Mouse (Mus musculus): ENCODE measurements around the gene Nrgn.

The Nrgn gene

DNA sequence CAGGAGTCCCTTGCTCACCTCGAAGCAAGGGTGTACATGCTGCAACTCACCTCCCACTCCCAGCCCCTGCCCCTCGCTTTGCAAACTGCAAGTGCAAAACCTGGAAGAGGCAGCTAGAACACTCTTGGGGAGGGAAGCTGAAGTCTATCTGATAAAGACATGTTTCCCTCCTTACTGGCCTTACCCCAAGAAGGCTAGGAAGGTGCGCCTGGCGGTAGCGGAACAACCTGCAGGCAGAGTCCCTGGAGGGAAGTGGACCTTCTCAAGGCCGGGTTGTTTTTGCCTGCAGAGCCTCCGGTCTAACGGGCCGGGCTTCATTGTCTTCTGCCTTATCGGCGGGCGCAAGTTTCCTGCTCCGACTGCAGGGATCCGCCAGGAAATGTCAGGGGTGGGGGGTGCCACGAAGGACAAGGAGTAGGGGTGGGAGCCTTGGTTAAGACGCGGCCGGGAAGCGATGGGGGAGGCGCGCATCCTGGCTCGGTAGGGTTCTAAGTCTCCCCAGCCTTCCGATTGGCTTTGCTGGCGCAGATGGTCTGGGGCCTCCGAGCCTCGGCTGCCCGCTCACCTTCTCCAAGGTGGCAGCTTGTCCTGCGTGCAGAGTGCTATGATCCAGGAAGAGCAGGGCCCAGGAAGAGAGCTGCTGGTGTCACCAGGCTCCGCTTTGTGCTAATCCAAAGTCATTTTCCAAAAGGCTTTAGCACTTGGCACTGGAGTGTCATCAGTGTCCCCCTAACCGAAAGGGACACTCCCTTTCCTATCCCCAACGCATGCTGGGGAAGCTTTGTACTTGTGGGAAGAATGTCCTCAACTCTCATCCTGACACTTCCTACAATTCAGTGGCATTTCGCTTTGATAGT is 22.4 kb downstream of the Nrgn start:
- DNase-seq (ENCODE audit: low spot score in 2 of 2), result no peak

DNA sequence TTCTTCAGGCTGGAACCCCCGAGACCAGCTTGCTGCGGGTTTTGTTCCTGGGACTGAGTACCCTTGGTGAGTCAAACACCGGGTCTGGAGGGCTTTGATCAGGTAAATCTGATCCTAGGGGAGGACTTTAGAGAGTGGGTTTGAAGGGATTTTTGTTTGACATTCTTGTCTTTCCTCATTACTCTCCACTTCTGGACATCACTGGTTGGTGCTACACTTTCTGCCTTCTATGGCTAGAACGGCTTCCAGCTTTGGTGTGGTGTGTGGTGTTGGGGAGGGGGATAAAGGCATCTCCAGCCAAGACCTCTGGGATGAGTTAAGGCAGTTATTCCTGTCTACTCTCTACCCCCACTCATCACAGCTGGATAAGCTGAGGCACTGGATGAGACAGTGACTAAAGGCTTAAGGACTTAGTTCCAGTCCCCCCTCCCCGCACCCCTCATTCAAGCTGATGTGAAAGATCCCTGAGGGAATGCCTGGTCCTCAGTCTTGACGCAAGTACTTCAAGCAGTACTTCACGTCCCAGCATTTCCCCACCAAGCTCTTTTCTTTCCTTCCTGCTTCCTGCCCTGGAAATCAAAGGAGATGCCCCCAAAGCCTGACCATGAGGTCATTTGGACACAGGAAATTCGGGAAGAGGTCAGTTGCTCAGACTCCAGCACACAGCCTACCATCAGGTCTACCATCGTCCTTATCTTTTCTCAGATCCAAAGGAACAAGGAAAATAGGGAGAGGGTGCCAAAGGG is 24.3 kb downstream of the Nrgn start:
- DNase-seq (ENCODE audit: low spot score in 2 of 2), result no peak

DNA sequence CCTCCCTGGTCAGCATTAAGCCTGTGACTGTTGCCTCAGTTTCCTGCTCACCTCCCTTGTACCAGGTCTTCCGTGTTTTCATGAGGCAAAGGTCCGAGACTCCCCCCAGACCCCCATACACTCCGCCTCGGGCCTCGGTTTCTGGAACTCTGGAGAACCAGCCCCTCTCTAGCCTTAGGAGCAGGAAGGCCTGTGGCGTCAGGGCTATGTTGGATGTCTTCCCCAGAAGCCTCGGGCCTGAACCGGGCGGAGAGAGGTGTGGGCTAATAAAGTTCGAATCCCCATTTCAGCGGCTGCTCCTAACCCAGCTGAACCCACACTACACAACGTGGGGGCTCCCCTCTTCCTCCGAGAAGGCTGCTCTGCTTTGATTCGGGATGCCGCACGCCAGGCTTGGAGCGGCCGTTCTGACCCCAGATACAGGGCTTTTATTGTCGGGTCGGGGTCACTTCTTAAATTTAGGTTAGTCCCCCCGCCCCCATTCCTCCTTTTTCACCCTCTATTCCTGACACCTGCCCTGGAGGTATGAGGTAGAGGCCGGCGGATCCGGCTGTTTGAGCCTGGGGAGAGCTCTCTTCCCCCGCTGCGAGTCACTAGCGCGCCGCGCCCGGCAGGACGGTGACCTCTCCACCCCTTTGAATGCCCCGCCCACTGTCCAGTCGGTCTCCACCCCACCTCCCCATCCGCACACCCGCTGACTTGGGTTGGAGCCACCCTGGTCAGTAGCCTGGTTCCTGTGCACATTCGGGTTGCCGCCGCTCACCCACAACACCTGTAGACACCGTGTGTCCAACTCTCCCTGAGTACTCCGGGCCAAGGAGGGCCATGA is 25.1 kb downstream of the Nrgn start, which contains the start of gene Esam:
TSS of gene Esam (plus strand) at position 683 of the 829 bp plus-strand sequence.
- DNase-seq (ENCODE audit: low spot score in 2 of 2), result no peak

DNA sequence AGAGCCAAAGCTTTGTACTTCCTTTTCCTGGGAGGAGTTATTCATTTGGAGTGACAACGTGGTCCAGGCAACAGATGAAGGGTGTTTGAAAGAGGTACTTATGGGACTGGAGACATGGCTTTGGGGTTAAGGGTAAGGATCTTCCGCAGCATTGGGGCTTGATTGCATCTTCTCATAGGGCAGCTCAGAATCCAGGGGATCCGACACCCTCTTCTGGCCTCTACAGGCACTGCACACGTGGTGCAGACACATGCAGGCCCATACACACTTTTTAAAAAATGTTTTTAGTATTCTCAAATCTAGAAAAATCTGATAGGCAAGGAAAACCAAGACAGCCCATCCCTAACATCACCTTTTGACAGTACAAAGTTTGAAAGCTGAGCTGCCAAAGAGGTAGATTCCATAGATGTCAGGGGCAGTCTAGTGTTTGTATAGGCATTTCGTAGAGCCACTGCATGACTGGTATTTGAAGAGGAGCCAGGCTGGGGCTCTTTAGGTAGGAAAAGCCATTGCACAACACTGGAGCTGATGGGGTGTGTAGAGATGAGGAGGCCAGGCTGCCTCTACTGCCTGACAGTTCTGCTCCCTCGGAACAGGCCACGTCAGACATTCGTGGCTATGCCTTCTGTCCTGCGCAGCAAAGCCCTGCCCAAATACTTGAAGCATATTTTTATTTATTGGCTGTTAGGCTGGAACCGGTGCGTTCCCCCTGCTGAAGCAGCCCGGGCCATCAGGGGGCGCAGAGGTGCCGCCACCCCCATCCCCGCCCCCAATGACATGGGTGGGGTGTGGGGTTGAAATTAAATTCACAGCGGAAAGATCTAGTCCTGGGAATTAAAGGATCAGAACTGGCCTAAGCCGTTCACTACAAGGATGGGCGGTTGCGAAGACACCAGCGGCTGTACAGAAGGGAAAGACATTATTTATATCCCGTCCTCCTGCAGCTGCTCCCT is 26.0 kb downstream of the Nrgn start:
- DNase-seq (ENCODE audit: low spot score in 2 of 2), result no peak

DNA sequence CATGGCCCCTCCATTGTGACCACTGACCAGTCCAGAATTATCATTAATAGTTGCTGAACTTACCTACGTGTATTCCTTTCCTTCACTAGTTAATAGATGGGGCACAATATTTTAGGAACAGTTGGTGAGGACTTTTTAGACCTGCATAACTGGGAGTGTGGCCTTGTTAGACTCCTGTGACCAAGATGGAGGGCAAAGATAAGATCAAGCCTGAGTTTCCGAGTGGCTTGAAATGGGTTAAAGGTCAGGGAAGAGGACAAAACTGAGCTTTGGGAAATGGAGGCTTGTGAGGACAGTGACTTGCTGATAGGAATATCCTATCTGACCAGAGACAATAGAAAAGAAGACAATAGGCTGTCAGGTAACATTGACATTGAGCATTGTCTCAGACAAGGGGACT is 27.2 kb downstream of the Nrgn start:
- DNase-seq (ENCODE audit: low spot score in 2 of 2), result no peak

DNA sequence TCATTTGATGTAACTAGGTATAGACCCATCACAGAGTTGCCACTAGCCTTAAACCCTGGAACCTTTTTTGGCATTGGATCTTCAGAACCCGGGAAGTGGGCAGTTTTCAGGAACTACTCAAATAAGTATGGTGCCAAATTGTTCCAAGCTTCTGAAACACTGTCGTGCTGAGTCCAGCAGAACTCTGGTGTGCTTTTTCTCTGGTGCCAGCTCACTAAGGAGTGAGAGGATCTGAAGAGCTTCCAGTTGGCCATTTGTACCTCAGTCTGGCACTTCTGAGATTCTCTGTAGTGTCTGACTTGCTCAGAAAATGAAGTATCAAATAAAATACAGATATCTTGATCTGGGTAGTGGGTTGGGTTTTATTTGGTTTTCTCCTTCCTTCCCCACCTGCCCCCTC is 32.7 kb downstream of the Nrgn start:
- DNase-seq (ENCODE audit: low spot score in 2 of 2), result no peak

DNA sequence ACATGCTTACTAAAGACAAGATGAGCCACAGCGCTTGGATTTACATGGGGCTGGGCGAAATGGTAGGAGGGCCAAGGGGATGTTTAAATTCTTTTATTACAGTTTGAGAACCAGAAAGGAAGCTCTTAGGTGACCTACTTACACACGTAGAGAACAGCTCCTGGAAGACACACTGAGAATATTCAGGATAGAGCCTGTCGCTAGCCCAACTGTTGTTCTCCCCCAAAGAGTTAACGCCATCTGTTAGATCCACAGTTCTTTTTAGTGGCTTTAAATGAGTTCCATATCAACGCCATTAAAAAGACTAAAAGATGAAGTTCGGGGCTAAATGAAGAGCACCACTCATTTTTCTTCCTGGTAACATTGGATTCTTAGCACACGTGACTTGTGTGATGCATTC is 33.7 kb downstream of the Nrgn start:
- DNase-seq (ENCODE audit: low spot score in 2 of 2), result no peak

DNA sequence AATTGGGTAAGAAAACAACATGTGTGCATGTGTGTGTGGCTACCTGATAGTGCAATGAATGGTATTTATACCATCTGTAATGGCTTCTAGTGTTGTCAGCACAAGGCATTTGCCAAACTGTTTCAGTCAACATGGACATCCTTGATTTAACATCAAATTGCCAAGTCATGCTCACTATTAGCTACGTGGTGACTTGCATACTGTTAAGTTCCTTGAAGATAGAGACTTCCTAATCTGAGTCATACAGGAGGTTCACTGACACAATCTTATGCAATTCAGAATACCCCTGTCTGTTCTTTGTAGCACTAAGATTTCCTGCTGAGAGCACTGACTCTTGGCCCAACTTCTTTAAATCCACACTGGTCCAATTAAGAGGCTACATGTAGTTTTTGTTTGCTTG is 35.2 kb downstream of the Nrgn start:
- no peak for DNase-seq (ENCODE audit: low spot score in 2 of 2)

DNA sequence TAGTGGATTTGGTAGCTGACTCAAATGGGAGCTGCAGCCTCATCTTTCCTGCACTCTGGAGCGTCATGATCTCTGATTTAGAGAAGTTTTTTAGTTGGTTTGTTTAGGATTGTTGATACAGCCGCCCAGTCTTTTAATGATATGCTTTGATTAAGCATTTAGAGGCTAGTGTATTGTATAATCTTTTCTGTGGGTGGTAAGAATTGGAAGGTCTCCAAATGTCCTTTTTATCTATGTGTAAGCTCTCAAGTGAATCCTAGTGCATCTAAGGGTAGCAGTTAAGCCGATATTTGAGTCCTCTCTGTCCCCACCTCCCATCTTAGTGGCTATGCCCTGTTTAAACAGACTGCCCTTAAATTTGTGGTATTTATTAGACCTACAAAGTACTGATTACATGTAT is 38.2 kb downstream of the Nrgn start:
- no peak for DNase-seq (ENCODE audit: low spot score in 2 of 2)

DNA sequence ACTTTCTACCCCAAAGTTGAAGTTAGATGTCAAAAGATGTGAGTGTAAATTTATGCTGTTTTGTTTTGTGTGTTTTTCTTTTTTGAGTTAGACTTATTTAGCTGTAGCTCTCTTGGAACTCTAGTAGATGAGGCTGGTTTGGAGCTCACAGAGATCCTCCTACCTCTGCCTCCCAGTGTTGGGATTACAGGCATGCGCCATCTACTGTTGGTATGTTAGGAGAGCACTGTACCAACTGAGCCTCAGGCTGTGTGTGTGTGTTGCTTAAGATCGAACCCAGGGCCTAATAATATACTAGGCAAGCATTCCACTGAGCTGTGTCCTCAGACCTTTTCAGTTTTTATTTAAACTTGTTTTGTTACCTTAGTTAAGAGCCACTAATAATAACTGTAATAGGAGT is 40.6 kb downstream of the Nrgn start:
- DNase-seq (ENCODE audit: low spot score in 2 of 2), result no peak

DNA sequence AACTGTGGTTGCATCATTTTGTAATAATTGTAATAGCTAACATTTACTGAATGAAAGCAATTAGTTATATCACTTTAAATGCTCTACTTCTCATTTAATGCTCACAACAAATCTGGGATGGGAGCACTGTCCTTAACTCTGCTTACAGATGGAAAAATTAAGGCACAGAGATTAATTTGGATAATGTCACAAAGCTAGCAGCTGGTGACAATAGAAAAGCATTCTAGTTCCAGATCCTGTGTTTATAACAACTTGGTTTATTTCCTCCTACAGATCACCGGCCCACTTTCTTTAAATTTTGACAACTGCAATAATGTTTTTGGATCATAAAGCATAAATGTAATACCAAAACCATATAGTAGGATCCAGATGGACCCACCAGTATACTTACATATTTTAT is 46.7 kb downstream of the Nrgn start:
- DNase-seq (ENCODE audit: low spot score in 2 of 2), result no peak

DNA sequence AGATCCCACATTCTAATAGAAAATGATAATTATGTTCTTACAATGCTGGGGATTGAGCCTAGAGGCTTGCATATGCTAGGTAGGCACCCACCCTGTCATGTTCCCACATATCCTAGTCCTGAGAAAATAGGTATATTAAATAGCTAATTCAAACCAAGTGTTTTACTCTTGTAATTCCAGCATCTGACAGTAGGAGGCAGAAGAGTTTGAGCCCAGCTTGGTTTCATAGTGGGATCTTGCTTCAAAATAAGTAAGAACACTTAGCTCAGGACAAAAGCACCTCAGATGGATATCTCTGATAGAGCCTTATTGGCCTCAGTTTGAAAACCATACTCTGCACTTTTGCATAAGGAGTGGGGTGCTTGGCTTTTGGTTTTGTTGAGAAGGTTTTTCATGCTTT is 48.4 kb downstream of the Nrgn start:
- no peak for DNase-seq (ENCODE audit: low spot score in 2 of 2)

DNA sequence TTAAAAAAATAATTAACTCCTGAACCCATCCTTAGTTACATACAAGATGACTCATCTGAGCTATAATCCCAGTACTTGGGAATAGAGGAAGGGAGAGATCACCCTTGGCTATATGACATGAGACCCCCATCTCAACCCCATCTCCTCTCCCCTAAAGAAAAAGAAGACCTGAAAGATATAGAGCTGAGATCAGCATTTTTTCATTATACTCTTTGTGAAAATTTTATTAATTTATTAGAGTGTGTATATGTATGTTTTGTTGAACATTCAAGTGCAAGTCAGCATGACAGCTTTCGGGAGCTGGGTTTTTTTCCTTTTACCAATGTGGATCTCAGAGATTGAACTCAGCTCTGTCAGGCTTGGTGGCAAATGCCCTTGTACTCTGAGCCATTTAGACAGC is 51.5 kb downstream of the Nrgn start:
- no peak for DNase-seq (ENCODE audit: low spot score in 2 of 2)

DNA sequence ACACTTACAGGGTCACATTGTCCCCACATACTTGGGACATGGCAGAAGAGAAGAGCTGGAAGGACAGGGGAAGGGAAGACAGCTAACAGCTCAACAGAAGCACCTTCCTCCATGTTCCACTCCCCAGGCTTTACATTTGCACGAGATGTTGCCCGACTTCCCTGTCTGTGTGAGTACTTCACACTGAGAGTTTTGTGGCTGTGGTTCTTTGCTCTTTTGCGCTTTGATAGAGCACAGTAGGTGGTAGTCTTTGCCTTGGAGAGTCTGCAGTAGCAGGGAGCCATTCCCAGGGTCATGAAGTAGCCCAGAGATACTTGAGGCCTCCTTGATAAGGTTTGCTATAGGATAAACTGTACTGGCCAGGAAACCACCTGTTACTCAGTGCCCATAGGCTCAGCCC is 52.5 kb downstream of the Nrgn start:
- DNase-seq (ENCODE audit: low spot score in 2 of 2), result no peak

DNA sequence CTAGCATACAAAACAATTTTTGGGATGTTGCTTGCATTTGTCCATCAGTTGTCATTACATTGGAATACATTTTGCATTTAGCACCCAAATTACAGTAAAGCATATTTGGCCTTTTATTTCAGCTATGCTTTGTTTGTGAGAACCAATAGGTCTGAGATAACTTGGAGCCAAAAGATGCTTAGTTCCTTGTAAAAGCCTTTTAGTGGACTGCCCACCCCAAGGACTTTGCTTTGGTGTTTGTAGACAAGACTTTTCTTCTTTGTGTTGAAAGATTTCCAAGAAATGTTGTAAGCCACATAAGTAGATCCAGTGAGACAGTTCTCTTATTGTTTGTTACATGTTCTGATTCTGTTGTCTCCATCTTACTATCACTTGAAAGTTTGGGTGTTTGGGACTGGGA is 56.4 kb downstream of the Nrgn start:
- DNase-seq (ENCODE audit: low spot score in 2 of 2), result no peak

DNA sequence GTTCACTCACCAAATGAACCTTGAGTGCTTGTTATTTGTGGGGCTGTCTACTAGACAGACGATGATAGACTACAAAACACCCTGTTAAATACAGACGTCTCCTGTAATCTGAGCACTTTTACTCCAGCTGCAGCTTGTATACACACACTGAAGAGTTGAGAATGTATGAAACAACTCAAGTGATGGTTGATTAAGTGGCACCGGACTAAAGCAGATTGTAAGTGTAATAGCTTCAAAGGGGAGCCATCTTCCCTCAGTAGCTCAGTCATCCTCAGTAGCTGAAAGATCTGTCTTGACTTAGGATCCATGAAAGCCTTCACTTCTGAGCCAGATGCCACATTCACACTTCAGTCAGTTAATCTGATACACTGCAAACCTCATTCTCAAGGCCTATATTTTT is 56.9 kb downstream of the Nrgn start:
- no peak for DNase-seq (ENCODE audit: low spot score in 2 of 2)

Data from spleen, postnatal 36 days (tissue).